Mouse (Mus musculus): Measurements from ENCODE around the gene Nipal3.

GRCm38 (mm10) chr4:135480370-135480769, 14.5 kb downstream of the Nipal3 start:
- TF ChIP-seq USF1 (IDR thresholded peaks at IDR 0.05; ENCODE audit: low read depth, low read length) (no peak), JUND (conservative IDR thresholded peaks at IDR 0.05; ENCODE audit: low read depth, low read length) (no peak), CTCF (conservative IDR thresholded peaks at IDR 0.05 in 1 of 2, IDR thresholded peaks at IDR 0.05 in 1 of 2; ENCODE audit: low read depth in 2 of 2, low read length in 2 of 2) (peak in 1 of 2 experiments; percentile 28; a peak in 2 of 4 replicates), MAX (IDR thresholded peaks at IDR 0.05; ENCODE audit: low read length) (no peak), E2F4 (IDR thresholded peaks at IDR 0.05; ENCODE audit: insufficient replicate concordance, low read depth, low read length) (no peak), MAFK (IDR thresholded peaks at IDR 0.05; ENCODE audit: insufficient replicate concordance, low read length) (no peak)

Measured in CH12.LX (cell line).